Mouse (Mus musculus) forebrain, embryonic 11.5 days (tissue): ENCODE measurements around the gene Sh3pxd2a. TPM values are rescaled to one million over a fixed set of nuclear protein-coding genes. Genes with fewer than 3 reads are reported as not detected.
"Not testable (repeated sequence)": the region's sequence is repeated elsewhere in the genome, so short reads cannot be mapped to it uniquely, and the experiment has no call there.

ENCODE experiments used
- ATAC-seq: fragments of 200-750 bp; cut with Nextera tagmentation; replicated peaks from 2 replicates; pipeline ENCODE4 v1.8.0; 2017; ENCODE audit warnings: moderate TSS enrichment; ENCODE audit not compliant: low FRiP score
- DNase-seq: peaks from one replicate; pipeline ENCODE4 v3.0.0-alpha.2; 2017; ENCODE audit warnings: low spot score
- H3K27ac ChIP-seq: fragments of 300-500 bp; sonication (generic); 2 replicates; pipeline ENCODE4 v1.5.1; 2014; ENCODE audit warnings: low read depth, low read length
- H3K27me3 ChIP-seq: fragments of 300-500 bp; sonication (generic); 2 replicates; pipeline ENCODE4 v1.6.1; 2014; ENCODE audit warnings: mild to moderate bottlenecking, low read length, mixed read lengths; ENCODE audit not compliant: control insufficient read depth, insufficient read depth
- H3K36me3 ChIP-seq: fragments of 300-500 bp; sonication (generic); 2 replicates; pipeline ENCODE4 v1.6.1; 2014; ENCODE audit warnings: mild to moderate bottlenecking, low read length, moderate library complexity, mixed read lengths; ENCODE audit not compliant: control insufficient read depth, insufficient read depth
- H3K4me1 ChIP-seq: fragments of 300-500 bp; sonication (generic); replicated peaks from 2 replicates; pipeline ENCODE4 v1.6.1; 2014; ENCODE audit warnings: low read length, mixed read lengths; ENCODE audit not compliant: control insufficient read depth, insufficient read depth
- H3K4me2 ChIP-seq: fragments of 300-500 bp; sonication (generic); 2 replicates; pipeline ENCODE4 v1.6.1; 2014; ENCODE audit warnings: low read depth, mild to moderate bottlenecking, low read length, moderate library complexity, mixed read lengths; ENCODE audit not compliant: severe bottlenecking
- H3K4me3 ChIP-seq: fragments of 300-500 bp; sonication (generic); 2 replicates; pipeline ENCODE4 v1.5.1; 2014; ENCODE audit warnings: low read depth, low read length
- H3K9ac ChIP-seq: fragments of 300-500 bp; sonication (generic); 2 replicates; pipeline ENCODE4 v1.6.1; 2014; ENCODE audit warnings: low read length
- H3K9me3 ChIP-seq: fragments of 300-500 bp; sonication (generic); 2 replicates; pipeline ENCODE4 v1.6.1; 2016; ENCODE audit warnings: low read length, mixed read lengths; ENCODE audit not compliant: control insufficient read depth
- WGBS: fragments of 180-500 bp; shearing (Covaris S2); extraction: QIAGEN DNeasy Blood & Tissue Kit; methylation state at CpG from one replicate; pipeline ENCODE4 v1.1.7; 2014; 5-methylcytosine and 5-hydroxymethylcytosine counted together
- polyA plus RNA-seq: library from polyadenylated mRNA; unstranded; fragments of >200 nt; fragmentation: Nextera tagmentation; extraction: Ambion mirVana; gene quantifications from 2 replicates; pipeline ENCODE4 v1.2.1, GENCODE M21; 2014

Gene Sh3pxd2a
- polyA plus RNA-seq, 1 experiment from 2014 or later = 5.2 TPM

DNA sequence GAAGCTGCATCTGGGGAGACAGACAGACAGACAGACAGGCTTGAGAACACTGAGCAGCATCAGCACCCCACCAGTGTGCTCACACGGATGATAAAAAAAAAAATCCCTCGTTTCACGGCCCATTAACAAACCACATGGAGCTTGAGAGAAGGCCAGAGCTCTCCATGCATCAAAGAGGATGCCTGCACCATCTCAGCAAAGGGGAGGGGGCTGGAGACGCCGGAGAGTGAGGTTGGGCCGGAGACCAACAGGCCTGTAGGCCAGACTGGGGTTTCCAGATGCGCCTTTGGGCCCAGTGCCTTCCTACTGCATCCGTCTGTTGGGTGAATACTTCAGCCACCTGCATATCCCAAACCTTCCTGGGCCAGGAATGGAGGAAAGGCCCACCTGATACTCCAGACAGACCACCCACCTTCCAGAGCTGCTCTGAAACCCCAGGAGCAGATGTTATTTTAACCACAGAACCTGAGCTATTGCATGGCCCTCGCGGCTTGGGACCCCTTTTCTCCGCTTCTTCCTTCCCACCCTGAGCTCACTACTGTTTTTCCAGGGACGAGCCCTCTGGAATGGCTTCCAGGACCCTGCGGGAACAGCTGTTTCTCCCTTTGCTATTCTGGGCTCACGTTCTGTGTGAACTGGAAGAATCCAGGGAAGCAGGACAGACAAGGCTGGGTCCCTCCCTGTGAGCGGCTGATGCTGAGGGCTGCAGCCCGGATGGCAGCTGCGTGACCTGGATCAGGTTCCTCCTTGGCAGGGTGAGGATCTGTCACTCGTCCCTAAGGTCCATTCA lies 66.1 kb downstream of the Sh3pxd2a start:
- Histone ChIP-seq H3K27ac (no peak overlapping the region), H3K27me3 (no peaks in the 10 kb centered on the region), H3K9me3 (no peaks in the 10 kb centered on the region), H3K9ac (no peak overlapping the region), H3K4me3 (no peak overlapping the region), H3K4me1 (no peaks in the 10 kb centered on the region), H3K36me3 (no peaks in the 10 kb centered on the region), H3K4me2 (no peak overlapping the region)
- ATAC-seq (no peak), DNase-seq (no peak)
- WGBS = 67% methylated on average over 18 of the region's 18 CpGs

DNA sequence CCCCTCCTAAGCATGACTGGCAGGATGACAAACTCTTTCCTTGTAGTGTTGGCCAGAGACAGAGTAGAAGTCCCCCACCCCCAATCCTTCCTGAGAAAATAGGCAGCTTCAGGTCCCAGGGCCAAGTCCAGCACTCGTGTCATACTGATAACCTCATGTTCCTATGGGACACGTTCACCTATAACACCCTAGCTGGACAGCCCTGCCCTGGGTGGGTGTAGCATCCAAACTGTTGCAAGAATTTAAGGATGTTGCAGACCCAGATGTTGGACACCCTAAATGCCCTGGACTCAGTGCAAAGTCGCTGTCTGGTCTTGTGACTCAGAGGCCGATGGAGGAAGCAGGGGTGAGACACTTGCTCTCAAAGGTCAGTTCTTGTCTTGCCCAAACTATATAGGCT lies 68.9 kb downstream of the Sh3pxd2a start:
- DNase-seq (no peak), ATAC-seq (no peak)
- H3K4me3 ChIP-seq = no peak overlapping the region
- H3K4me2 ChIP-seq = no peak overlapping the region
- H3K9me3 ChIP-seq = no peaks in the 10 kb centered on the region
- WGBS = 90% methylated on average over 4 of the region's 4 CpGs
- no peaks in the 10 kb centered on the region for H3K4me1 ChIP-seq
- H3K27ac ChIP-seq = no peak overlapping the region
- H3K9ac ChIP-seq = no peak overlapping the region
- no peaks in the 10 kb centered on the region for H3K27me3 ChIP-seq
- H3K36me3 ChIP-seq = no peaks in the 10 kb centered on the region

DNA sequence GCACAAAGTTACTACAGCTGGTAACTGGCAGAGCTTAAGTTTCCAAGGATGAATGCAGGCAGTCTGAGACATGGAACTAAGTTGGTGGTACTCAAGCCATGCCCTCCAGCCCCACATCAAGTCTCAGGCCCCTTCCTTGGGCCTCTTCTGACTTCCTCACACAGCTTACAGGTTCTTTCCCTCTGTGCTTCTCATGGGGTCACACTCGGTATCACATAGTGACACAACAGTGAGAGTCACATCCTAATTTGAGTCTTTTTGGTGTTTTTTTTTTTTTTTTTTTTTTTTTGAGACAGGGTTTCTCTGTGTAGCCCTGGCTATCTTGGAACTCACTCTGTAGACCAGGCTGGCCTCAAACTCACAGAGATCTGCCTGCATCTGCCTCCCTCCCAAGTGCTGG lies 69.4 kb downstream of the Sh3pxd2a start:
- not testable (repeated sequence) for H3K27ac ChIP-seq, H3K4me3 ChIP-seq, DNase-seq, H3K9ac ChIP-seq, H3K36me3 ChIP-seq, ATAC-seq, H3K4me1 ChIP-seq, H3K27me3 ChIP-seq, H3K9me3 ChIP-seq, H3K4me2 ChIP-seq
- 90% methylated on average over 1 of the region's 1 CpGs for WGBS

DNA sequence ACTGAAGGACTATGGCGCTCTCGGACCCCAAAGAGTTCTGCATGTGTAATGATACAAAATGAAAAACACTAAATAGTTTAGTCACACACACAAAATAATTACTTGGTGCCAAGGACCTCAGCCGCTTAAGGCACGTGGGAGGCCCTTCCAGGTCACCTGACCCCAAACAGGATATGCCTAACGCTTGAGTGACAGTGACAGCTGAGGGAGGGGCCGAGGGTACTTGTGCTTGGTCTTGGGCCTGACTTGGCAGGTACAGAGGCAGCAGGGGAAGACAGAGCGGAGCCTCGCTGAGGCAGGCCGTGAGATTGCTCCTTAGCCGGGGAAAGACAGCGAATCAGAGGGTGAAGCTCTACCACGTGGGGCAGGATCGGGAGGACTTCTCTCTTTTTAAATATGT lies 73.3 kb downstream of the Sh3pxd2a start:
- Histone ChIP-seq H3K27me3 (no peaks in the 10 kb centered on the region), H3K36me3 (no peaks in the 10 kb centered on the region), H3K27ac (no peak overlapping the region), H3K4me1 (no peaks in the 10 kb centered on the region), H3K9ac (no peak overlapping the region), H3K9me3 (no peaks in the 10 kb centered on the region), H3K4me2 (no peak overlapping the region), H3K4me3 (no peak overlapping the region)
- no peak for DNase-seq
- no peak for ATAC-seq
- 86% methylated on average over 13 of the region's 13 CpGs for WGBS

DNA sequence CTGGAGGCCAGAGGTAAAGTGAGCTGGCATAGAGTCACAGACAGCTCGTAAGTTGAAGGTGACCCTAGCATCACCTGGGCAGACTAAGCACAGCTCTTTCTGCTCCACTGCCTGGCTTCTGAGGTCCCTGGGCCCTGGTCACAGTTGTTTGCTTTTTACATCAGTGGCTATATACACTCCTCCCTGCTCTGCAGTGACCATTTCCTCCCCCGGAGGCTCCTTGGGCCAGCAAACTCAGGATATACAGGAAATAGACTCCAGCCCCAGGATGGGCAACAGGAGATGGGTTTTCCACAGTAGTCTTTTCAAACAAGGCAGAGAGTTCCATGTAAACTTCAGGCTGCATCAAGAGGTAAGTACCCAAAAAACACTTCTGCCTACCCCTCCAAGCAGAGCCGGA lies 76.3 kb downstream of the Sh3pxd2a start:
- WGBS = 80% methylated on average over 3 of the region's 3 CpGs
- no peak overlapping the region for H3K27ac ChIP-seq
- no peak overlapping the region for H3K4me3 ChIP-seq
- H3K4me2 ChIP-seq = no peak overlapping the region
- H3K4me1 ChIP-seq = no peaks in the 10 kb centered on the region
- H3K9ac ChIP-seq = no peak overlapping the region
- ATAC-seq (no peak), DNase-seq (no peak)
- H3K9me3 ChIP-seq = no peaks in the 10 kb centered on the region
- no peaks in the 10 kb centered on the region for H3K36me3 ChIP-seq
- no peaks in the 10 kb centered on the region for H3K27me3 ChIP-seq

DNA sequence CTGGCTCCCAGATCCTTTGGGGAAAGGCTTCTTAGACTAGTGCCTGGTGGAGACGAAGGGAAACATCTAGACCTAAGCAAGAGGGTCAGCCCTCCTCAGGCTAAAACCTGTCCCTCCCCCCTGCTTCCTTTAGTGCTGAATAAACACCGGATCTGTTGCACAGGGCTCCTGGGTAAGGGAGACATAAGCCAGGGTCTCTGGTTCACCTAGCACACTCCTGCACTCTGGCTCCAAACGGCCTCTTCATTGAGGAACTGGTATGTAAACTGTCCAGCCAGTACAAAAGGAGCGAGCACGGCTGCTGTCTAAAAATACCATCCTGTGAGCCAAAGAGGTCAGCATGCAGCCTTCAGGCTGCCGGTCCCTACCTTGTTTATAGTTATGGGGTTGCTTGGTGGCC lies 76.8 kb downstream of the Sh3pxd2a start:
- H3K9ac ChIP-seq = no peak overlapping the region
- no peaks in the 10 kb centered on the region for H3K9me3 ChIP-seq
- H3K27me3 ChIP-seq = no peaks in the 10 kb centered on the region
- H3K27ac ChIP-seq = no peak overlapping the region
- ATAC-seq (no peak), DNase-seq (no peak)
- H3K4me2 ChIP-seq = no peak overlapping the region
- WGBS = 68% methylated on average over 6 of the region's 6 CpGs
- no peaks in the 10 kb centered on the region for H3K4me1 ChIP-seq
- H3K36me3 ChIP-seq = no peaks in the 10 kb centered on the region
- H3K4me3 ChIP-seq = no peak overlapping the region

DNA sequence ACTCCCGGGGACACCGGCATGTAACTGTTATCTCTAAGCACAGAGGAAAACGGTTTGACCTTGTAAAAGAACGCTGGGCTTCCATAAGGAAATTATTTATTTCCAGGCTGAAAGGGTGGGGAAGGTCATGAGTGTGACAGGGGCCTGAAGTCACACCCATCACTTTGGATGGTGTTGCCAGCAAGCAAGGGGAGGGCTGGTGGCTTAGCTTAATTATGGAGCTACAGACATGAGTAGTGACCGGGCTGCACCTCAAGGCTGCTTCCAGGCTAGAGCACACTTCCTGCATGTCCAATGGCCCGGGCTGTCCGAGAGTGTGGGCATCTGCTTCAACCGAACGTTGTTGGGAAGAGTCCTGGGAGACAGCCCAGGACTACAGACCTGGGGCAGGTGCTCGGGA lies 78.2 kb downstream of the Sh3pxd2a start:
- no peaks in the 10 kb centered on the region for H3K36me3 ChIP-seq
- H3K4me3 ChIP-seq = no peak overlapping the region
- ATAC-seq (no peak), DNase-seq (no peak)
- no peak overlapping the region for H3K27ac ChIP-seq
- H3K9me3 ChIP-seq = no peaks in the 10 kb centered on the region
- WGBS = 87% methylated on average over 10 of the region's 10 CpGs
- no peaks in the 10 kb centered on the region for H3K4me1 ChIP-seq
- H3K9ac ChIP-seq = no peak overlapping the region
- no peaks in the 10 kb centered on the region for H3K27me3 ChIP-seq
- no peak overlapping the region for H3K4me2 ChIP-seq

DNA sequence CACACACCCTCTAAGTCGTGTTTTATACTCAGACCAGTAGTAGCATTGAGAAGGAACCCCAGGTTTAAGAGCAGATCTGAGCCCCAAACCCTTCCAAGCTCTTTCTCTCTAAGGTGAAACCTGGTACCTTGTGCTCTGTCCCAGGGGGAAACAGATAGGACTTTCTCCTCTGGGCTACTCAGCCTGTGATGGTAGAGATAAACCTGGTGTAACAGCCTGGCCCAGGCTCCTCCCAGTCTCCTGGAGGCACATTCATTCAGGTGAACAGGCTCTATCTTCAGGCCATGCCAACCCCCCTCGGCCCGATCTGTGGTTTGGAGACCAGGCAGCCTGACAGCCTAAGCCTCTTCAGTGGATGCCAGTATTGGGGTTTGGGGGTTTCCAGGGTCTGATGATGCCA lies 79.6 kb downstream of the Sh3pxd2a start:
- no peak for DNase-seq
- H3K4me3 ChIP-seq = no peak overlapping the region
- H3K4me2 ChIP-seq = no peak overlapping the region
- no peaks in the 10 kb centered on the region for H3K4me1 ChIP-seq
- WGBS = 84% methylated on average over 3 of the region's 3 CpGs
- no peaks in the 10 kb centered on the region for H3K9me3 ChIP-seq
- no peak for ATAC-seq
- no peaks in the 10 kb centered on the region for H3K27me3 ChIP-seq
- no peak overlapping the region for H3K9ac ChIP-seq
- H3K27ac ChIP-seq = no peak overlapping the region
- H3K36me3 ChIP-seq = no peaks in the 10 kb centered on the region

DNA sequence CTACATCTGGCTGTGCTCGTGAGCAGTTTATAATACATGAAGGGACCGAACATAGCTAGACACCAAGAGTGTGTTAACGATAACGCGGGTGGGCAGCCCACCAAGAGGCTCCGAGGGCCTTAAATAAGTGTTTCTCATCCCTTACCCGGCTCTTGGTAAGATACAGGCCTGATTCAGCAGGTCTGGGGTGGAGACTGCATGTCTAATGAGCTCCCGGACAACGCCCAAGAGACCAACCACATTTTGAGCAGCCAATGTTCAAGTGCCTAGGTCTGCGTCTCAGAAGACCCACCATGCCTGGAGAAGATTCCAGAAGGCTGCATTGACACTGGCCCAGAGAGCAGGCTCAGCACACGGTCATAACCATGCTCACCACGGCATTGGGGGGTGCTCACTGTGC lies 80.2 kb downstream of the Sh3pxd2a start:
- 89% methylated on average over 12 of the region's 12 CpGs for WGBS
- Histone ChIP-seq H3K4me1 (no peaks in the 10 kb centered on the region), H3K9me3 (no peaks in the 10 kb centered on the region), H3K36me3 (no peaks in the 10 kb centered on the region), H3K27me3 (no peaks in the 10 kb centered on the region), H3K27ac (no peak overlapping the region), H3K4me3 (no peak overlapping the region), H3K4me2 (no peak overlapping the region), H3K9ac (no peak overlapping the region)
- DNase-seq (no peak), ATAC-seq (no peak)
